Mouse (Mus musculus) E14TG2a.4 (cell line): ENCODE measurements around the gene Sos1.

Experiments used
- H3K27me3 ChIP-seq: 2 replicates; pipeline ENCODE4 v1.6.1; 2014; ENCODE audit warnings: low read length, control low read depth; ENCODE audit not compliant: insufficient read depth
- H3K36me3 ChIP-seq: 2 replicates; pipeline ENCODE4 v1.6.1; 2014; ENCODE audit warnings: low read length, control low read depth; ENCODE audit not compliant: insufficient read depth
- H3K4me1 ChIP-seq: replicated peaks from 2 replicates; pipeline ENCODE4 v1.6.1; 2014; ENCODE audit warnings: low read depth, low read length, control low read depth
- H3K4me3 ChIP-seq: replicated peaks from 2 replicates; pipeline ENCODE4 v1.5.1; 2014; ENCODE audit warnings: mild to moderate bottlenecking, low read length
- H3K9me3 ChIP-seq: 2 replicates; pipeline ENCODE4 v1.6.1; 2014; ENCODE audit warnings: low read length, control low read depth
- CTCF ChIP-seq: conservative IDR thresholded peaks from 2 replicates; pipeline ENCODE4 v1.5.1; 2014; ENCODE audit warnings: low read length
- NANOG ChIP-seq: IDR thresholded peaks from 2 replicates; pipeline ENCODE4 v1.6.1; 2014; ENCODE audit warnings: borderline replicate concordance, low read length, mixed read lengths
- POU5F1 ChIP-seq: IDR thresholded peaks from 2 replicates; pipeline ENCODE4 v1.6.1; 2014; ENCODE audit warnings: low read length, borderline replicate concordance

Sos1 gene

DNA sequence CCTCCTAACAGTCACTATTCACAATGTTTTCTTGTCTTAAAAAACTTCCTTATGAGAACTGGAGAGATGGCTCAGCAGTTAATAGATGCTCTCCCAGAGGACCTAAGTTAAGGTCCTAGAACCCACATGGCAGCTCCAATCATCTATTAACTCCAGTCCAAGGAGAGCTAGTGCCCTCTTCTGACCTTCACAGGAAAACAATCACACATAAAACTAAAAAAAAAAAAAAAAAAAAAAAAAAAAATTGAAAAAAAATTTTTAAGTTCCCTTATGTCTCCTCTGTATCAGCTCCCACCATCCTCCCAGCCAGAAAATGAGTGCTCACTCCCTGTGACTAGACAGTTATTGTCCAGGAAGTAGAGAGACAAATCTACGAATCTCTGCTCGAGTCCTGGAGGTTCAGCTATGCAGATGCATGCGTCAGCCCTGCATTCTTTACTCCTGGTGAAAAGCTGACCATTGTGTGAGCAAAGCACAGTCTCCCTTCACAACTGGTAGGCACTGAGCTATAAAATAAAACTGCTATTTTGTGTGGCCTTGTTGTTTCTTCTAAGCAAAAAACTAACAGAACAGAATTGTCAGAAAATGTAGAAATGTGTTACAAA, 29.7 kb downstream of the Sos1 start:
- TF ChIP-seq CTCF (no peak), POU5F1 (no peak), NANOG (no peak)
- Histone ChIP-seq H3K27me3 (no peaks in the 10 kb centered on the region), H3K4me3 (no peak overlapping the region), H3K9me3 (no peaks in the 10 kb centered on the region), H3K4me1 (peaks cover 31% of the 10 kb centered on the region), H3K36me3 (peaks cover 80% of the 10 kb centered on the region)

DNA sequence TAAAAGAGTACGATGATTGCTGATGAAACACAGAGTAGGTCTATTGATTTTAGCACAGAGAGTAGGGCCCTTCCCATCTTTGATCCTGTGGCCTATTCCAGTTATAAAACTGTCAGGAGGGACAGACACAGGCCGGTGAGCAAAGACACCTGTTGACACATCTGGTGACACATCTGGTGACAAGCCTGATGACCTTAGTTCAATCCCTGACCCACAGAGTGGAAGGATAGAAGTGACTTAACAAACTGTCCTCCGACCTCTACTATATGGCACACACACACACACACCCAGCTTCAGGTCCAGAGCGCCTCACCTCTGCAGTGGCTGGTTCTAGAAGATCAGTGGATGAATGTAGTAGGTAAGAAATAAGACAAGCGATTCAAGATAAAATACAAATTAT, 33.8 kb downstream of the Sos1 start:
- TF ChIP-seq CTCF = no peak
- no peak for TF ChIP-seq NANOG
- TF ChIP-seq POU5F1 = no peak
- Histone ChIP-seq H3K36me3 (peaks cover 85% of the 10 kb centered on the region), H3K27me3 (no peaks in the 10 kb centered on the region), H3K4me3 (no peak overlapping the region), H3K4me1 (peaks cover 45% of the 10 kb centered on the region), H3K9me3 (no peaks in the 10 kb centered on the region)

GRCm38 (mm10) chr17:80445433-80445832, 34.8 kb downstream of the Sos1 start:
- peaks cover 81% of the 10 kb centered on the region for H3K36me3 ChIP-seq
- no peaks in the 10 kb centered on the region for H3K27me3 ChIP-seq
- TF ChIP-seq POU5F1 (no peak), CTCF (no peak), NANOG (no peak)
- H3K4me1 ChIP-seq = peaks cover 42% of the 10 kb centered on the region
- H3K4me3 ChIP-seq = no peak overlapping the region
- no peaks in the 10 kb centered on the region for H3K9me3 ChIP-seq

- Histone ChIP-seq H3K27me3 (no peaks in the 10 kb centered on the region), H3K4me1 (peaks cover 17% of the 10 kb centered on the region; the same call in 1 of the 2 replicates), H3K9me3 (no peaks in the 10 kb centered on the region), H3K36me3 (peaks cover 73% of the 10 kb centered on the region), H3K4me3 (no peak overlapping the region)
- TF ChIP-seq NANOG (no peak), POU5F1 (no peak), CTCF (no peak)
Measured at GRCm38 (mm10) chr17:80435680-80436079, 44.6 kb downstream of the Sos1 start.

DNA sequence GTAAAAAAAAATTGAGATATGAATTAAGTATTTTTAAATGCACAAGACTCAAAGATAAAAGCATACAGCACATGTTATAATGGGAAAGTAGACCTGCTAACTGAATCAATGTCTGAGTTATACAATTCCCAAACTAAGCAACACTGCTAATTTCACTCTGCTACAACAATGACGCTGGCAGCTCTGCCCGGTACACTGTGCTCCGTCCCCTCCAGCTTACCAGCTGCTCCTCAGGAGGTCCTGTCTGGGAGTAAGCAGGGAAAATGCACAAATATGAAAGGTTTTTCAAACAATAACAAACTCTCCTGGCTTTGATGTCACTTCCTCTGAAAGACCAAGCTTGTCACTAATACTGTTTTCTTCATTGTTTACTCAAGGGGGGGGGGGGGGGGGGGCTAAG, 45.8 kb downstream of the Sos1 start:
- Histone ChIP-seq H3K4me3 (no peak overlapping the region), H3K9me3 (no peaks in the 10 kb centered on the region), H3K36me3 (peaks cover 67% of the 10 kb centered on the region), H3K27me3 (no peaks in the 10 kb centered on the region), H3K4me1 (peaks cover 13% of the 10 kb centered on the region; the same call in 1 of the 2 replicates)
- TF ChIP-seq CTCF (no peak), POU5F1 (no peak), NANOG (no peak)

GRCm38 (mm10) chr17:80431997-80432396, 48.3 kb downstream of the Sos1 start:
- Histone ChIP-seq H3K9me3 (no peaks in the 10 kb centered on the region), H3K27me3 (no peaks in the 10 kb centered on the region), H3K4me1 (no peaks in the 10 kb centered on the region), H3K36me3 (peaks cover 54% of the 10 kb centered on the region), H3K4me3 (no peak overlapping the region)
- TF ChIP-seq NANOG = no peak
- TF ChIP-seq POU5F1 = no peak
- no peak for TF ChIP-seq CTCF

DNA sequence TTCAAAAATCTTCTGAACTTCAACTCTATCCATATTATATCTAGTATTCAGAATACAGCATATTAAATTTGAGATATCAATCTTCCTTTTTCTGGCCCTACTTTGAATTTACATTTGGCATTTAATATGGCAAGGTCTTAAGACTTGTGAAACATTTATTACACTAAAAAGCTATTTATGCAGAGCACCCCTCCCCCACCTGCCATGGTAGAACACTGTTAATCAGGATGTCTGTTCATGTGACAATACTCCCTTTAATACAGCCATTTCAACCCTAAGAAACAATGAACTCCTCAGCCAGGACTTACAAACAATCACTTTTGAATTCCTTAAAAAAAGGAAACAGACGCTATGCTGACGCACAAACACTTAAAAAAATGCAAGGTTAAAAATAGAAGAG, 52.3 kb downstream of the Sos1 start:
- Histone ChIP-seq H3K4me3 (no peak overlapping the region), H3K9me3 (no peaks in the 10 kb centered on the region), H3K4me1 (peaks cover 8% of the 10 kb centered on the region; the same call in 1 of the 2 replicates), H3K27me3 (no peaks in the 10 kb centered on the region), H3K36me3 (peaks cover 29% of the 10 kb centered on the region)
- TF ChIP-seq POU5F1 (no peak), CTCF (no peak), NANOG (no peak)

GRCm38 (mm10) chr17:80426901-80427300, 53.4 kb downstream of the Sos1 start:
- no peaks in the 10 kb centered on the region for H3K27me3 ChIP-seq
- H3K4me3 ChIP-seq = no peak overlapping the region
- peaks cover 8% of the 10 kb centered on the region; the same call in 1 of the 2 replicates for H3K4me1 ChIP-seq
- H3K9me3 ChIP-seq = no peaks in the 10 kb centered on the region
- peaks cover 31% of the 10 kb centered on the region for H3K36me3 ChIP-seq
- TF ChIP-seq POU5F1 (no peak), NANOG (no peak), CTCF (no peak)

GRCm38 (mm10) chr17:80426171-80426570, 54.1 kb downstream of the Sos1 start:
- H3K36me3 ChIP-seq = peaks cover 30% of the 10 kb centered on the region
- H3K4me1 ChIP-seq = peaks cover 8% of the 10 kb centered on the region; the same call in 1 of the 2 replicates

More at GRCm38 (mm10) chr17:80426171-80426570, 54.1 kb downstream of the Sos1 start:
- Histone ChIP-seq H3K4me3 (no peak overlapping the region), H3K27me3 (no peaks in the 10 kb centered on the region), H3K9me3 (no peaks in the 10 kb centered on the region)
- TF ChIP-seq NANOG = no peak
- TF ChIP-seq CTCF = no peak
- TF ChIP-seq POU5F1 = no peak
